Mouse (Mus musculus): ENCODE measurements at regions not wholly inside any gene's neighbourhood (a gene's known extent, or its start where the extent isn't known, plus 50 kb on each side); places are given as distances from the start of the nearest gene placed in this dataset.

DNA sequence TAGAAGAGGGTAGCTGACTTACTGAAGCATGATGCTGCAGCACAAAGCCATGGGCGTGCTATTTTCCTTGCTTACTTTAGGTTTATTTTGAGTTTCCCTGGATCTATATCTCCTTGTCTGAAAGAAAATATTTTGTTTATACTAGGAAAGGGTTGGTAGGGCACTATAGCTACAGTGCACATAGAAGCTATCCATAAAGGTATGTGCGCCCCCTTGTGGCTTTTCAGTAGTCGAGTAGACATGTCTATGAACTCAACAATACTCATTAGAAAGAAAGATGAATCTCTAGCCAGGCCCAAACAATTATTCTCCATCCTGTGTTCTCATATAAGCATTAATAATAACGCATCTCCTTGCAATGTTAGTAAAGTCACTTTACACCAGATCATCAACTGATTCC, 114.3 kb downstream of the Rab38 start:
- peak; percentile 81 for DNase-seq

DNA sequence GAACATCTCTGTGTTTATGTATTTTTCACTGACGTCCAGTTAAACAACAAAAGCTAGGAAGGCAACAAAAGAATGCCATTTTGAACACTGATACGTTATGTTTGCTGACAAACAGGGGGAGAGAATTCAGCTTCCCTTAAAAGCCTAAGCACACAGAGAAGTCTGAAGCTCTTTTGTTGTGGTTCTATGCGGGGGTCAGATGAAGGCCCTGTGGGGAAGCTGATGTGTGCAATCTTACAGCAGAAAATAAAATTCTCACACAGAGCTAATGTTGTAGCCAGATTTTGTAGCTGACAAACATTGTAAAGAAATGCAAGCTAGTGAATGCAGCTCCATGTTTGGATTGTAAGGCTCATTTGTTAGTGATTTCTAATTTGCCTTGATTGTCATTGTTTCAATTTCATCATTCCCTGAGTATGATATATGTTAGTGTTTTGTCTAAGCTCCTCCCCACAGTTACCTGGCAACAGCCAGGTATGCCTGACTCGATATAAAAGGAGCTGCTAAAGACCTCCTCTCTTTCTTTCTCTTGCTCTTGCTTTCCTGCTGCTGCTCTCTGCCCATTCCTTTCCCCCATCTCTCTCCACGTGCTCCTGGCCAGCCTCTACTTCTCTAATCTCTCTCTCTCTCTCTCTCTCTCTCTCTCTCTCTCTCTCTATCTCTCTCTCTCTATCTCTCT, 115.0 kb downstream of the Rab38 start:
- DNase-seq: no peak

DNA sequence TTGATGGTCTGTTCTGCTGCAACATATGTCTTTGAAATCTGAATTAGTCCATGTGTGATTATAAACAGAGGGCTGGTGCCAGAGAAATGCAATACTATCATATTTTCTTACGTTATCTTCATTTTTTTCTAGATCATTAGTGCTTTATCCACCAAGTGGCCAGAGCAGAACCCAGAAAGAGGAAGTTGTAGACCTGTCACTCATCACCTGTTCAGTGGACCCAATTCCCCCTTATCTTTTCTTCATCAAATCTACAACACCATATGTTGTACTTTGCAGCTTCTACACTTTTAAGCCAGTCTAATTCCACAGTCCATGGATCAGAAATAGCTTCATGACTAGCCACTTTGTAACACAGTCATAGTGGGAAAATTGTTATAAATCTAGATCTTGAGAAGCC, 145.0 kb downstream of the Rab38 start:
- DNase-seq: no peak

DNA sequence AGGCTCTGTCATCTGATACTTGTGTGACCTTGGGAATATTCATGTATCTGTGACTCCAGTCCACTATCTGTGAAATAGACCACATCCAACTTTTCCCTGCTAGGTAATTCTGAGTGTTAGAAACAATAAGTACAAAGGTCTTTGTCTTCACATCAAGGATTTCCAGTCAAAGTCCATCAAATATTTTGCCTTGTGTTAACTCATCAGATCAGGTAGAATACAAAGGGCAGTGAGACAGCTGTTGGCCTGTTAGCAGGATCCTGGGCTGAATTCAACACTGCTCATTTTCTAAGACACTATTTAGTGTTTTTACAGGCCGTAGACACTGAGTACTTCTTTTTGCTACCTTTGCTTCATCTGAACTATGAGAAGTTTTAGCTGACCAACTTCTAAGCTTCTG, 170.7 kb downstream of the Rab38 start:
- no peak for DNase-seq
